Mouse (Mus musculus) kidney, embryonic 15.5 days (tissue): ENCODE measurements around the gene Tppp3. TPM values are rescaled to one million over a fixed set of nuclear protein-coding genes. Genes with fewer than 3 reads are reported as not detected.
A peak's percentile ranks its signal among the peaks of the same experiment; 100 is the strongest.

Experiments used
- ATAC-seq: fragments of 200-750 bp; cut with Nextera tagmentation; replicated peaks from 2 replicates; pipeline ENCODE4 v1.8.0; 2017; ENCODE audit warnings: moderate TSS enrichment; ENCODE audit not compliant: low FRiP score
- H3K27ac ChIP-seq: fragments of 300-500 bp; sonication (generic); 2 replicates; pipeline ENCODE4 v1.5.1; 2015; ENCODE audit warnings: mild to moderate bottlenecking, inconsistent platforms
- H3K27me3 ChIP-seq: fragments of 300-500 bp; sonication (generic); 2 replicates; pipeline ENCODE4 v1.6.1; 2015; ENCODE audit warnings: inconsistent platforms
- H3K36me3 ChIP-seq: fragments of 300-500 bp; sonication (generic); 2 replicates; pipeline ENCODE4 v1.6.1; 2015; ENCODE audit warnings: inconsistent platforms
- H3K4me1 ChIP-seq: fragments of 300-500 bp; sonication (generic); 2 replicates; pipeline ENCODE4 v1.6.1; 2015; ENCODE audit warnings: inconsistent platforms
- H3K4me2 ChIP-seq: fragments of 300-500 bp; sonication (generic); 2 replicates; pipeline ENCODE4 v1.6.1; 2015; ENCODE audit warnings: moderate library complexity, mild to moderate bottlenecking, inconsistent platforms
- H3K4me3 ChIP-seq: fragments of 300-500 bp; sonication (generic); replicated peaks from 2 replicates; pipeline ENCODE4 v1.5.1; 2015; ENCODE audit warnings: mild to moderate bottlenecking, inconsistent platforms
- H3K9ac ChIP-seq: fragments of 300-500 bp; sonication (generic); 2 replicates; pipeline ENCODE4 v1.6.1; 2015; ENCODE audit warnings: mild to moderate bottlenecking, inconsistent platforms
- H3K9me3 ChIP-seq: fragments of 300-500 bp; sonication (generic); replicated peaks from 2 replicates; pipeline ENCODE4 v1.6.1; 2016; ENCODE audit warnings: inconsistent platforms
- WGBS: fragments of 180-500 bp; shearing (Covaris S2); methylation state at CpG from one replicate; pipeline ENCODE4 v1.1.7; 2015; ENCODE audit warnings: mixed read lengths; 5-methylcytosine and 5-hydroxymethylcytosine counted together
- polyA plus RNA-seq: library from polyadenylated mRNA; unstranded; fragments of >200 nt; fragmentation: Nextera tagmentation; extraction: Ambion mirVana; gene quantifications from 2 replicates; pipeline ENCODE4 v1.2.1, GENCODE M21; 2015

The Tppp3 gene
- polyA plus RNA-seq = 30.7 and 38.3 TPM in 2 replicates

DNA sequence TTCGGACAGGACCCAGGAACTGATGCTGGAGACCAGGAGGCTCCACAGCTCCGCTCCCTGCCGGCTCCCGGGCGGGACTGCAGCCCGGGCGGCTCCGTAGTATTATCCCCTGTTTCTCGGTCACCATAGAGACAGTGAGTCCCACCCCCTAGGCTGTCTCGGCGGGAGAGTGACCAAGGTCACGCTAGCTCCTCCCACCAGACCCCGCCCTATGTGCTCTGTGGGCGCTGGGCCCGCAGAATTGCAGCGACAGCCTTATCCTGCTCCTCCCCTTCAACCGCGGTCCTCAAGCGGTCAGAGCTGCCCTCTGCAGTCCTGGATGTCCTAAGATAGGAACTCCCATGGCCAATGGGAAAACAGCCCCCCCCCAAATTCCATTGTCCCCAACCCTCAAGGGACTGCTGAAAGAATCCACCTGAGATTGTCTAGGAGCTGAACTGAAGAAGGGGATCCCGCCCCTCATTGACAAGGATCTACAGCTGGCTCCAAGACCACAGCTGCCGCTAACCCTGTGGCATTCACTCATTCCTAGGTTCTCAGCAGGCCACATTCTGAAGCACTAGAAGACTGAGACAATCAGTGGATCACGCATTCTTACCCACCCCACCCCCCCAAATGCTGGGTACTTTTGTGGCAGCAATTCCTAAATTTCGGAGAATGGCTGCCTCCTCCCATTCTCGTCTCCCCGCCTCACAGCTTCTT is at the start of gene Tppp3:
Gene Tppp3, minus strand, starts transcription at position 213 of the 702 bp plus-strand sequence.
- 7% methylated on average over 25 of the region's 25 CpGs for WGBS
- ATAC-seq = peak; percentile 96
- peak within 1 kb of the TSS; percentile 31; the same call in 1 of the 2 replicates for H3K9ac ChIP-seq
- H3K4me3 ChIP-seq = peak within 1 kb of the TSS; percentile 39
- peaks cover 12% of the 10 kb centered on the region; the same call in 1 of the 2 replicates for H3K27me3 ChIP-seq
- peaks cover 49% of the 10 kb centered on the region for H3K4me1 ChIP-seq
- H3K27ac ChIP-seq = peak within 1 kb of the TSS; percentile 34
- H3K36me3 ChIP-seq = peaks cover 28% of the 10 kb centered on the region
- H3K9me3 ChIP-seq = no peaks in the 10 kb centered on the region
- H3K4me2 ChIP-seq = peak within 1 kb of the TSS; percentile 65

DNA sequence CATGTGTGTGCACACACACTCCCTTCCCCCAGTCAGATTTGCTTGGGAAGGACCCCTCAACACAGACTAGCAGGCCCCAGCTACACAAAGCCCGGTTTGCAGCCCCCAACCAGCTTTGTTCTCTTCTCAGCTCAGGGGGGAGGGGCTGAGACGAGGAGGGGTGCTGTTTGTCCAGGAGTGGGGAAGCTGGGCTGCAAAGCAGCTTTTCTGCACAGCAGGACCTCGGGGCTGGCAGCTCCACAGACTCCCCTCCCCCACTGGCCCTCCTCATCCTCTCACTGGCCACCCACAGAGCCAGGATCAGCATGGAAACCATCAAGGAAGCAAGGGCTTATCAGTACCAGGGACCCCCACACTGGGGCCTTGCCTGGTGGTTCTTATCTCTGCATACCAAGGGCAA is 49.7 kb upstream of the Tppp3 start:
- H3K4me1 ChIP-seq = peaks cover 76% of the 10 kb centered on the region
- H3K9ac ChIP-seq = 0 out of 2 replicates have a peak overlapping the region, but pooled peaks have one; percentile 17
- H3K4me2 ChIP-seq = peak overlapping the region; percentile 98
- H3K4me3 ChIP-seq = peak overlapping the region; percentile 73
- no peaks in the 10 kb centered on the region for H3K9me3 ChIP-seq
- H3K27me3 ChIP-seq = 0 out of 2 replicates have a peak, but pooled peaks cover 6% of the 10 kb centered on the region
- ATAC-seq = no peak
- peaks cover 33% of the 10 kb centered on the region for H3K36me3 ChIP-seq
- peak overlapping the region; percentile 56 for H3K27ac ChIP-seq
- 5% methylated on average over 3 of the region's 3 CpGs for whole genome bisulfite sequencing

DNA sequence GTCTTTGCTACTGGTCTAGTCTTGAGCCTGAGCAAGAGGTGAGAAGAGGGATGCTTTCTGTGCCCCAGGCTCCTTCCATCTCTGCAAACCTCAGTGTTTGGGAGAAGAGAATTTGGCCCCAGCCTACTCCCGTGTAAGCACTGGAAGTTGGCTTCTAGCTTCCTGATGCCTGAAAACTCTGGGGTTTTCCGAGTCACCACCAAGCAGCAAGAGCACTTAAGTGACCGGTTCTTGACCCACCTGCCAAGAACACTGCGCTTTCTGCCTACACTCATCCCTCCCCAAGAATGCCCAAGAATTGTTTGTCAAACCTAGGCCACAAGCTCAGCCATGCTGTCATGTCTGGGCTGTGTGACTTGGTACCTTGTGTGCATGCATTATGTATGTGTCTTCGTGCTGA is 49.2 kb upstream of the Tppp3 start:
- WGBS = 37% methylated on average over 5 of the region's 5 CpGs

DNA sequence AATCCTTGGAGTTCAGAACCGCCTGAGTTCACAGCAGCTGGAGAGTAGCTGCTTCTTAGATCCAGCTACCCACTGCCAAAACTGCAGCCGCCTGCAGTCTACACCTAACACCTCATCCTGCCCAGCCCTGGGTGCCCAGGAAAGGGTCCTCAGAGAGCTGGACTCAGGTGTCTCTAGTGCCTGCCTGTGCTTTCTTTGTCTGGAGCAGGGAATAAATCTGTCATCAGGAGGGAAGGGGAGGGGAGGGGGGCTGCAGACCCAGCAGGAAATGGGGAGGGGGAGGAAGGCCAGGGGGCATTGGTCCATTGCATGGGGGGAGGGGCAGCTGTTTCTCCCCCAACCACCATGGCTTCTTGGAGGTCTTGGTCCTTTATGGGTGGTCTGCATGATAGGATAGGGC is 48.3 kb upstream of the Tppp3 start:
- peak overlapping the region; percentile 88 for H3K27ac ChIP-seq
- H3K9me3 ChIP-seq = no peaks in the 10 kb centered on the region
- peaks cover 79% of the 10 kb centered on the region for H3K4me1 ChIP-seq

More for the DNA sequence above, 49.2 kb upstream of the Tppp3 start:
- H3K27ac ChIP-seq = peak overlapping the region; percentile 56
- H3K4me1 ChIP-seq = peaks cover 79% of the 10 kb centered on the region
- peak overlapping the region; percentile 73 for H3K4me3 ChIP-seq
- H3K9ac ChIP-seq = 0 out of 2 replicates have a peak overlapping the region, but pooled peaks have one; percentile 17
- no peak for ATAC-seq
- peak overlapping the region; percentile 98 for H3K4me2 ChIP-seq
- H3K27me3 ChIP-seq = 0 out of 2 replicates have a peak, but pooled peaks cover 6% of the 10 kb centered on the region
- peaks cover 32% of the 10 kb centered on the region for H3K36me3 ChIP-seq
- no peaks in the 10 kb centered on the region for H3K9me3 ChIP-seq

DNA sequence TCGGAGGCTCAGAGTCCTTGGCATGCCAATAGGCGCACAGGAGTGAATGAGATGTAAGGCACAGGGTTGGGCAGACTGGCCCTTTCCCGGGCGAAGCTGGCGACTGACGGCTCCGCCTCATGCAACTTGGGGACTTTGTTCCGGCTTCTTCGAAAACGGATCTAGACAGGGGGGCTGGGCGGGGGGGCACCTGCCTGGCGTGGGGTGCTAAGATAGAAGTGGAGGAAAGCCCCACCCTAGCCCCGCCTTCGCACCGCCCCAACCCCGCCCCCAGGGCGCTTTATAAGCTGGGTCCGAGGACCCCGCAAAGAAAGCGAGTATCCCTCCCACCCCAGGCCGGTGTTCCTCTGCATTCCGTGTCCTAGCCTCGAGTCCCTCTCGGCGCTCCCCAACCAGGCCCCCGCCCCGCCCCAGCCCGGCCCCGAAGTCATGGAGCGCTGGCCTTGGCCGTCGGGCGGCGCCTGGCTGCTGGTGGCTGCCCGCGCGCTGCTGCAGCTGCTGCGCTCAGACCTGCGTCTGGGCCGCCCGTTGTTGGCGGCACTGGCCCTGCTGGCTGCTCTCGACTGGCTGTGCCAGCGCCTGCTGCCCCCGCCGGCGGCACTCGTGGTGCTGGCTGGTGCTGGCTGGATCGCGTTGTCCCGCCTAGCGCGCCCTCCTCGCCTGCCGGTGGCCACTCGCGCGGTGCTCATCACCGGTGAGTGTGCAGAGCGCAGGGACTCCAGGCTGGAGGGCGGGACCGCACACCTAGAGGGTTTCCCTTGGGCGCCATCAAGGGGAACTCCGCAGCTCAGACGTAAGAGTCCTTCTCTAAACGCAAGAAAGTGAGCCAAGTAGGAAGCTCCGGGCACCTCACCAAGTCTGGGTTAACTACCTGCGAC is 47.3 kb upstream of the Tppp3 start, which contains the start of gene Hsd11b2:
Gene Hsd11b2, plus strand, starts transcription at position 320 of the 878 bp plus-strand sequence.
- 0 out of 2 replicates have a peak, but pooled peaks cover 6% of the 10 kb centered on the region for H3K27me3 ChIP-seq
- H3K9me3 ChIP-seq = no peaks in the 10 kb centered on the region
- H3K4me2 ChIP-seq = peak within 1 kb of the TSS; percentile 98
- peak within 1 kb of the TSS; percentile 74 for H3K9ac ChIP-seq
- H3K36me3 ChIP-seq = peaks cover 14% of the 10 kb centered on the region
- ATAC-seq = peak; percentile 59
- WGBS = under 1% methylated on average over 64 of the region's 68 CpGs
- H3K27ac ChIP-seq = peak within 1 kb of the TSS; percentile 88
- peak within 1 kb of the TSS; percentile 73 for H3K4me3 ChIP-seq
- H3K4me1 ChIP-seq = peaks cover 79% of the 10 kb centered on the region

More for the DNA sequence above, 48.3 kb upstream of the Tppp3 start:
- peak overlapping the region; percentile 74 for H3K9ac ChIP-seq
- 7% methylated on average over 2 of the region's 2 CpGs for WGBS
- H3K4me3 ChIP-seq = peak overlapping the region; percentile 73
- ATAC-seq = no peak
- 0 out of 2 replicates have a peak, but pooled peaks cover 6% of the 10 kb centered on the region for H3K27me3 ChIP-seq
- H3K36me3 ChIP-seq = peaks cover 22% of the 10 kb centered on the region
- H3K4me2 ChIP-seq = peak overlapping the region; percentile 98

DNA sequence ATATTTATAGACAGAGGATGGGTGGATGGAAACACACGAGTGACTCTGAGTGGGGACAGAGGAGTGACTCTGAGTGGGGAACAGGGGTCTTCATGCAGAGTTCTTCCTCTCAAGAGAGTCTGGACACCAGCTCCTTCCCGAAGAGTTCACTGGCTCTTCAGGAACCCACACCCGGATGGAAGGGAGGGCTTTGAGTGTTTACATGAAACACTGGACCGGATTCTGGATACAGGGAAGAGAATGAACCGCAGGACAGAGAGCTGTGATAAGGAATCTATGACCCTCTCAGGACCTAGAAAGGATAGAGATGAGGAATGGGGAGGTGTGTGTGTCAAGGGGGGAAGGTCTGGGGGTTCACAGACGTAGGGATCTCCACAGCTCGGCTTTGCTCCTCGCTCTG is 46.0 kb upstream of the Tppp3 start:
- Histone ChIP-seq H3K4me2 (peak overlapping the region; percentile 98), H3K4me1 (peaks cover 66% of the 10 kb centered on the region), H3K9ac (no peak overlapping the region), H3K27me3 (0 out of 2 replicates have a peak, but pooled peaks cover 6% of the 10 kb centered on the region), H3K9me3 (no peaks in the 10 kb centered on the region), H3K4me3 (0 out of 2 replicates have a peak overlapping the region, but pooled peaks have one; percentile 13), H3K27ac (no peak overlapping the region), H3K36me3 (peaks cover 3% of the 10 kb centered on the region)
- ATAC-seq = no peak
- 39% methylated on average over 8 of the region's 8 CpGs for whole genome bisulfite sequencing

DNA sequence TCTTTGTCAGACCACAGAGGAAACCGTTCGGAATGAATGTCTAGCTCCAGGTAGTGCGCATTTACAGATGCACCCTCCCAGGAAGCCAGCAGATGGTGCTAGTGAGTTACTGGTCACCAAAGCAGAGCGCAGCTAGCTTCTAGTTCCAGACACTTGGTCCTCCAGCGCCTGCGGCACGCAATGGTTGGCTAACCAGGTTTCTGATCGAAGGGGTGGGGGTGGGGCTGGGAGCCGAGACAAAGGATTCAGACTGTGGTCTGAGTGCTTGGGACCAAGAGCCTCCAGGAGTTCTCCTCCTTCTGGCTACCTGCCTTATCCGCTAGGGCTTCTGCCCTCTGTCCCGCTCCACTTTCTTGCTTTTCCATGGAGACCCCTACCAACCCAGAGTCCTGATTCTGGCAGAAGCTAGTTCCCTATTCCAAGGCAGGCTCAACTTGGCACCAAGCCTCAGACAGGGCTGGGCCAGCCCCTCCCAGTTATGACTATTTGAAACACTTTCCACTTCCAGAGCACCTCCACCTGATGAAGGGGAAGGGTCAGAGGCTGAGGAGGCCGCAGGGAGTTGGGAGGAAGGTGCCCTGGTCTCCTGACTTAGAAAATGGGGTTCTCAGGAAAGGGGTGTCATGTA is 44.8 kb upstream of the Tppp3 start:
- Histone ChIP-seq H3K4me1 (peaks cover 55% of the 10 kb centered on the region), H3K9ac (peak overlapping the region; percentile 34; the same call in 1 of the 2 replicates), H3K36me3 (no peaks in the 10 kb centered on the region), H3K27ac (peak overlapping the region; percentile 69), H3K9me3 (no peaks in the 10 kb centered on the region), H3K4me3 (no peak overlapping the region), H3K4me2 (peak overlapping the region; percentile 57), H3K27me3 (0 out of 2 replicates have a peak, but pooled peaks cover 6% of the 10 kb centered on the region)
- peak; percentile 49 for ATAC-seq
- WGBS = 12% methylated on average over 12 of the region's 12 CpGs

DNA sequence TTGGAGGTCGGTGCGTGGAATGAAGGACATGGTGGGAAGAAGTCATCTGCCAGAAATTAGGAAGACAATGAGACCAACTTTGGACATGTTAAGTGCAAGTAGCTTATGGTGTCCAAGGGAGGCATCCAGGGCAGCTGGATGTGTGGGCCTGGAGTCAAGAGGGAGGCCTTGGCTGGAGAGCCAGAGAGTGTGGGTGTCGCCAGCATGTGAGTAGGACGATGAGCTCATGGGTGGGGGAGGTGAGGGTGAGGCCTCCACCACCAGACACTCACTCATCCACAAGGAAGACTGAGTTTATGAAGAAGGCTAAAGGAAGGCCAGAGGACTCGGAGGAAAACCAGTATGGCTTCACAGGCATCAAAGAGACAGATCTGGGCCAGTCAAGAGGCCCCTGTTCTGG is 43.3 kb upstream of the Tppp3 start:
- no peak for ATAC-seq
- peaks cover 51% of the 10 kb centered on the region for H3K4me1 ChIP-seq

DNA sequence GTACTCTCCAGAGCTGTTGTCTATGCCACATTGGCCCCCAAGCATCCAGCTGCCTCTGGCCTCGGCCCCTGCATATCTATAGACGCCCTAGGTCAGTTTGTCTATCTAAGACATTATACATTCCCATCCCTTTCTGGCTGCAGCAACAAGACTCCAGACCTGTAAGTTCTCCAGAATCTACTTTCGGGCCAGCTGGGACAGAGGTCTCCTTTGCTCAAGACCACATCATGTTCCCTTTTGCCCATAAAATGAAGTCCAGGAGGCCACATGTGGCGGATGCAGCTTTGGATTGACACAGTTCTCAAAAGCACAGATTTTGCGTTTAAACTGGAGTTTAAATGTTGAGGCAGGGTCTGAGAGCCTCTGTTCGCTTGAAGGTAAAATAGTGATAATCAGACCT is 42.9 kb upstream of the Tppp3 start:
- 88% methylated on average over 6 of the region's 6 CpGs for WGBS
- Histone ChIP-seq H3K4me3 (no peak overlapping the region), H3K9me3 (no peaks in the 10 kb centered on the region), H3K9ac (no peak overlapping the region), H3K27me3 (0 out of 2 replicates have a peak, but pooled peaks cover 6% of the 10 kb centered on the region), H3K4me1 (peaks cover 51% of the 10 kb centered on the region), H3K4me2 (no peak overlapping the region), H3K36me3 (no peaks in the 10 kb centered on the region), H3K27ac (no peak overlapping the region)
- no peak for ATAC-seq

More for the DNA sequence above, 43.3 kb upstream of the Tppp3 start:
- Histone ChIP-seq H3K9ac (no peak overlapping the region), H3K9me3 (no peaks in the 10 kb centered on the region), H3K27ac (no peak overlapping the region), H3K4me2 (no peak overlapping the region), H3K36me3 (no peaks in the 10 kb centered on the region), H3K27me3 (0 out of 2 replicates have a peak, but pooled peaks cover 6% of the 10 kb centered on the region), H3K4me3 (no peak overlapping the region)
- 61% methylated on average over 5 of the region's 5 CpGs for WGBS

DNA sequence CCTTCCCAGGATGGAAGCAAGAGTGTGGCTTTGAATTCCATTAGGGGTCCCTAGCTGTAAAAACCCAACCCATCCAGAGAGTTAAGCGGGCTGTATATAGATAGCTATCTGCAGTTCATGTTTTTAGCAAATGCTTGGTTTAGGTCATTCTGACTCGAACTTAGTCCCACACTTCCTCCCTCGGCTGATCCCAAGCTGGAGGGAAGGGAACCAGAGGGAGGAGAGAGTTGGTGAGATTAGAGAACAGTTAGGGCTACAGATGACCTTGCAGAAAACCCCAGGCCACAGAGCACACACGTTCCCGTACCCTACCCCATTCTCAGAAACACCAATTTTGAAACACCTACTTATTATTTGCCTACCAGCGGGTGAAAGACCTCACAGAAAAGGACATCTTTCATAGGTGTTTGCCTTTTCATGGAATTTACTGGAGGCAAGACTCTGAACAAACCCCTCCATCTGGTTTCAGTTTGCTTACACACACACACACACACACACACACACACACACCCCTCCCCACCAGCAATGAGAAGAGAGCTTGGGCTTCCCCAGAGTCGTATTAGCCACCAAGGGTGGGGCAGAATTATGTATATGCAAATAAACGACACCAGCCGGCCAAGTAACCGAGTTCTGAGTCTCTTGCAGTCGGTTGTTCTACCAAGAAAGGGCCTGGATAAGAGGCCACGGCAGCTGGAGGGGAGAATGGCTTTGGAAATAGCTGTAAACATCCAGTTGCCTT is 38.8 kb upstream of the Tppp3 start:
- no peak for ATAC-seq
- peak overlapping the region; percentile 23 for H3K4me2 ChIP-seq
- H3K4me3 ChIP-seq = no peak overlapping the region
- peaks cover 31% of the 10 kb centered on the region for H3K4me1 ChIP-seq
- no peaks in the 10 kb centered on the region for H3K27me3 ChIP-seq
- no peak overlapping the region for H3K9ac ChIP-seq
- H3K36me3 ChIP-seq = no peaks in the 10 kb centered on the region
- 35% methylated on average over 12 of the region's 12 CpGs for whole genome bisulfite sequencing
- H3K27ac ChIP-seq = peak overlapping the region; percentile 78
- H3K9me3 ChIP-seq = no peaks in the 10 kb centered on the region

DNA sequence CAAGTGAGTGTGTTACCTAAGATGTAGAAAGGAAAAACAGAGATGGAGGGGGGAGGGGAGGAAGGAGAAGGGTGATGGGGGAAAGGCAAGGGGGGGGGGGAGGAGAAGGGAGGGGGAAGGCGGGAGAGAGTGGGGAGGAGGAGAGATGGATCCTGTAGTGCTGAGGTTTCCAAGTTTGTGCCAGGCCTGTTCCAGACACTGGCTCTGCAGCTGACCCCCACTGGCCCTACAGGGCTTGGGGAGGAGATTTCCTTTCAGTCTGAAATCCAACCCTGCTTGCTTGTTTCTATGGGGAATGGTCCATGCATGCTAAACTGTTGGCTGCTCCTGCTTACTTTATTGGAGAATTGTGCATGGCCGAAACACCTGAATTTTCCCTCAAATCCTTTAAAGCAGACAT is 37.4 kb upstream of the Tppp3 start:
- H3K36me3 ChIP-seq = no peaks in the 10 kb centered on the region
- H3K9ac ChIP-seq = no peak overlapping the region
- peak; percentile 92 for ATAC-seq
- H3K27me3 ChIP-seq = no peaks in the 10 kb centered on the region
- WGBS = 31% methylated on average over 2 of the region's 2 CpGs
- H3K4me2 ChIP-seq = peak overlapping the region; percentile 34
- H3K4me1 ChIP-seq = peaks cover 34% of the 10 kb centered on the region
- H3K9me3 ChIP-seq = no peaks in the 10 kb centered on the region
- H3K4me3 ChIP-seq = 0 out of 2 replicates have a peak overlapping the region, but pooled peaks have one; percentile 1
- H3K27ac ChIP-seq = peak overlapping the region; percentile 78
